Mouse (Mus musculus) regulatory T cell (primary cell): ENCODE results near the gene Lrmp.

Source experiments
- in situ Hi-C: fragments of 300-600 bp; cut with MboI, MseI; formaldehyde crosslinking; loops from one replicate; pipeline ENCODE4 v1.15.1; 2025; ENCODE audit warnings: high pct_unique_total_duplicates

Lrmp gene

GRCm38 (mm10) chr6:145115476-145116097, at the start of gene Lrmp:
Lrmp (plus strand) TSS chr6:145115653.
- in situ Hi-C loops: no loop called here

GRCm38 (mm10) chr6:145066416-145066815, 49.0 kb upstream of the Lrmp start:
- in situ Hi-C loops: no loop called here

- in situ Hi-C loops: no loop called here
Measured at GRCm38 (mm10) chr6:145067679-145068078, 47.8 kb upstream of the Lrmp start.

GRCm38 (mm10) chr6:145069397-145069796, 46.1 kb upstream of the Lrmp start:
- in situ Hi-C loops: no loop called here

GRCm38 (mm10) chr6:145069921-145070320, 45.5 kb upstream of the Lrmp start:
- in situ Hi-C loops: no loop called here

- in situ Hi-C loops: no loop called here
Measured at GRCm38 (mm10) chr6:145074461-145074860, 41.0 kb upstream of the Lrmp start.

GRCm38 (mm10) chr6:145075088-145075547, 40.3 kb upstream of the Lrmp start:
- in situ Hi-C loops: no loop called here

- in situ Hi-C loops: no loop called here
Measured at GRCm38 (mm10) chr6:145075548-145076224, 39.8 kb upstream of the Lrmp start, which contains the start of gene Bcat1. Bcat1 (minus strand) TSS chr6:145076184.

- in situ Hi-C loops: no loop called here
Measured at GRCm38 (mm10) chr6:145076286-145076685, 39.2 kb upstream of the Lrmp start.

GRCm38 (mm10) chr6:145079087-145079759, 36.2 kb upstream of the Lrmp start:
- in situ Hi-C loops: no loop called here

- in situ Hi-C loops: no loop called here
Measured at GRCm38 (mm10) chr6:145081721-145082120, 33.7 kb upstream of the Lrmp start.

GRCm38 (mm10) chr6:145084343-145085117, 30.9 kb upstream of the Lrmp start:
- in situ Hi-C loops: no loop called here

GRCm38 (mm10) chr6:145088451-145089113, 26.9 kb upstream of the Lrmp start:
- in situ Hi-C loops: no loop called here

- in situ Hi-C loops: no loop called here
Measured at GRCm38 (mm10) chr6:145089373-145089772, 26.1 kb upstream of the Lrmp start.

- in situ Hi-C loops: loop anchor here (5.0 kb wide), 1 partner anchor 102 kb away; no protein-coding TSS in a partner anchor
Measured at GRCm38 (mm10) chr6:145090201-145090863, 25.1 kb upstream of the Lrmp start.

GRCm38 (mm10) chr6:145090928-145091327, 24.5 kb upstream of the Lrmp start:
- in situ Hi-C loops: loop anchor here (5.0 kb wide), 1 partner anchor 101 kb away; no protein-coding TSS in a partner anchor

- in situ Hi-C loops: loop anchor here (5.0 kb wide), 1 partner anchor 100 kb away; no protein-coding TSS in a partner anchor
Measured at GRCm38 (mm10) chr6:145091998-145092397, 23.5 kb upstream of the Lrmp start.

- in situ Hi-C loops: loop anchor here (5.0 kb wide), 1 partner anchor 99 kb away; no protein-coding TSS in a partner anchor
Measured at GRCm38 (mm10) chr6:145093038-145093622, 22.3 kb upstream of the Lrmp start.

- in situ Hi-C loops: loop anchor here (5.0 kb wide), 1 partner anchor 98 kb away; no protein-coding TSS in a partner anchor
Measured at GRCm38 (mm10) chr6:145094431-145094830, 21.0 kb upstream of the Lrmp start.

GRCm38 (mm10) chr6:145100923-145101322, 14.5 kb upstream of the Lrmp start:
- in situ Hi-C loops: no loop called here
